Mouse (Mus musculus) midbrain, postnatal 0 days (tissue): ENCODE measurements around the gene Spaca3. TPM values are rescaled to one million over a fixed set of nuclear protein-coding genes. Genes with fewer than 3 reads are reported as not detected.

Experiments
- ATAC-seq: fragments of 200-750 bp; cut with Nextera tagmentation; 2 replicates; pipeline ENCODE4 v1.8.0; 2017; ENCODE audit warnings: moderate number of reproducible peaks, mild to moderate bottlenecking, moderate TSS enrichment, moderate library complexity; ENCODE audit not compliant: low FRiP score
- DNase-seq: peaks from one replicate; pipeline ENCODE4 v3.0.0-alpha.2; 2015; ENCODE audit warnings: low spot score
- H3K27ac ChIP-seq: fragments of 300-500 bp; sonication (generic); 2 replicates; pipeline ENCODE4 v1.5.1; 2014; ENCODE audit warnings: low read depth, mild to moderate bottlenecking, low read length, mixed read lengths
- H3K27me3 ChIP-seq: fragments of 300-500 bp; sonication (generic); 2 replicates; pipeline ENCODE4 v1.6.1; 2014; ENCODE audit warnings: low read length, control low read depth, mixed read lengths; ENCODE audit not compliant: insufficient read depth
- H3K36me3 ChIP-seq: fragments of 300-500 bp; sonication (generic); 2 replicates; pipeline ENCODE4 v1.6.1; 2014; ENCODE audit warnings: low read length, control low read depth, mixed read lengths; ENCODE audit not compliant: insufficient read depth
- H3K4me1 ChIP-seq: fragments of 300-500 bp; sonication (generic); 2 replicates; pipeline ENCODE4 v1.6.1; 2014; ENCODE audit warnings: mild to moderate bottlenecking, control low read depth, antibody characterized with exemption, low read length, mixed read lengths; ENCODE audit not compliant: insufficient read depth
- H3K4me2 ChIP-seq: fragments of 300-500 bp; sonication (generic); 2 replicates; pipeline ENCODE4 v1.6.1; 2014; ENCODE audit warnings: low read depth, mild to moderate bottlenecking, low read length, mixed read lengths; ENCODE audit not compliant: poor library complexity, severe bottlenecking
- H3K4me3 ChIP-seq: fragments of 300-500 bp; sonication (generic); 2 replicates; pipeline ENCODE4 v1.5.1; 2014; ENCODE audit warnings: low read depth, mild to moderate bottlenecking, low read length, moderate library complexity
- H3K9ac ChIP-seq: fragments of 300-500 bp; sonication (generic); replicated peaks from 2 replicates; pipeline ENCODE4 v1.6.1; 2014; ENCODE audit warnings: mild to moderate bottlenecking, low read length, moderate library complexity, mixed read lengths; ENCODE audit not compliant: poor library complexity, severe bottlenecking
- H3K9me3 ChIP-seq: fragments of 300-500 bp; sonication (generic); 2 replicates; pipeline ENCODE4 v1.6.1; 2016; ENCODE audit warnings: low read length, control low read depth
- CTCF ChIP-seq: IDR thresholded peaks from 2 replicates; pipeline ENCODE4 v1.5.1; 2016; ENCODE audit warnings: antibody characterized with exemption, mild to moderate bottlenecking
- WGBS: fragments of 180-500 bp; shearing (Covaris S2); extraction: QIAGEN DNeasy Blood & Tissue Kit; methylation state at CpG from one replicate; pipeline ENCODE4 v1.1.7; 2014; 5-methylcytosine and 5-hydroxymethylcytosine counted together
- polyA plus RNA-seq: library from polyadenylated mRNA; unstranded; fragments of >200 nt; fragmentation: Nextera tagmentation; extraction: Ambion mirVana; gene quantifications from 2 replicates; pipeline ENCODE4 v1.2.1, GENCODE M21; 2015
- total RNA-seq: library from RNA; depleted of rRNA; stranded (reverse); fragments of >200 nt; gene quantifications from 2 replicates; pipeline ENCODE4 v1.2.3, GENCODE M21; 2014

Spaca3 gene
- total and polyA plus RNA-seq, 2 experiments from 2014 or later = not detected

- 86% methylated on average over 7 of the region's 7 CpGs for WGBS
- DNase-seq (no peak), ATAC-seq (no peak)
- TF ChIP-seq CTCF = no peak
- H3K27me3 ChIP-seq = no peaks in the 10 kb centered on the region
- no peak overlapping the region for H3K4me2 ChIP-seq
- H3K36me3 ChIP-seq = peaks cover 9% of the 10 kb centered on the region
- no peak overlapping the region for H3K9ac ChIP-seq
- H3K27ac ChIP-seq = no peak overlapping the region
- H3K4me1 ChIP-seq = no peaks in the 10 kb centered on the region
- H3K9me3 ChIP-seq = no peaks in the 10 kb centered on the region
- no peak overlapping the region for H3K4me3 ChIP-seq
Measured at GRCm38 (mm10) chr11:80886365-80886764, 28.2 kb downstream of the Spaca3 start.

GRCm38 (mm10) chr11:80887021-80887420, 28.9 kb downstream of the Spaca3 start:
- no peaks in the 10 kb centered on the region for H3K9me3 ChIP-seq
- WGBS = 54% methylated on average over 3 of the region's 3 CpGs
- no peak overlapping the region for H3K4me3 ChIP-seq
- TF ChIP-seq CTCF = no peak
- ATAC-seq (no peak), DNase-seq (no peak)
- H3K27ac ChIP-seq = no peak overlapping the region
- H3K27me3 ChIP-seq = no peaks in the 10 kb centered on the region
- no peak overlapping the region for H3K9ac ChIP-seq
- no peaks in the 10 kb centered on the region for H3K4me1 ChIP-seq
- H3K4me2 ChIP-seq = no peak overlapping the region
- peaks cover 9% of the 10 kb centered on the region for H3K36me3 ChIP-seq

GRCm38 (mm10) chr11:80889336-80890063, 31.3 kb downstream of the Spaca3 start:
- no peak overlapping the region for H3K4me3 ChIP-seq
- ATAC-seq (no peak), DNase-seq (no peak)
- WGBS = 15% methylated on average over 7 of the region's 7 CpGs
- no peaks in the 10 kb centered on the region for H3K27me3 ChIP-seq
- H3K4me2 ChIP-seq = no peak overlapping the region
- H3K9me3 ChIP-seq = no peaks in the 10 kb centered on the region
- no peak overlapping the region for H3K27ac ChIP-seq
- no peaks in the 10 kb centered on the region for H3K36me3 ChIP-seq
- TF ChIP-seq CTCF = no peak
- H3K4me1 ChIP-seq = no peaks in the 10 kb centered on the region
- no peak overlapping the region for H3K9ac ChIP-seq

GRCm38 (mm10) chr11:80895853-80896252, 37.7 kb downstream of the Spaca3 start:
- H3K27ac ChIP-seq = no peak overlapping the region
- ATAC-seq (no peak), DNase-seq (no peak)
- no peaks in the 10 kb centered on the region for H3K4me1 ChIP-seq
- H3K9ac ChIP-seq = no peak overlapping the region
- TF ChIP-seq CTCF = no peak
- no peak overlapping the region for H3K4me2 ChIP-seq
- H3K36me3 ChIP-seq = no peaks in the 10 kb centered on the region
- H3K4me3 ChIP-seq = no peak overlapping the region
- 90% methylated on average over 3 of the region's 3 CpGs for WGBS
- H3K27me3 ChIP-seq = no peaks in the 10 kb centered on the region
- H3K9me3 ChIP-seq = no peaks in the 10 kb centered on the region

GRCm38 (mm10) chr11:80900555-80900954, 42.4 kb downstream of the Spaca3 start:
- Histone ChIP-seq H3K9ac (no peak overlapping the region), H3K9me3 (no peaks in the 10 kb centered on the region), H3K4me2 (no peak overlapping the region), H3K36me3 (no peaks in the 10 kb centered on the region), H3K27ac (no peak overlapping the region), H3K4me3 (no peak overlapping the region), H3K27me3 (no peaks in the 10 kb centered on the region), H3K4me1 (no peaks in the 10 kb centered on the region)
- ATAC-seq (no peak), DNase-seq (no peak)
- 85% methylated on average over 4 of the region's 4 CpGs for WGBS
- no peak for TF ChIP-seq CTCF

- no peak for TF ChIP-seq CTCF
- ATAC-seq = no peak
- H3K4me3 ChIP-seq = no peak overlapping the region
- H3K4me1 ChIP-seq = no peaks in the 10 kb centered on the region
- DNase-seq = no peak
- H3K27me3 ChIP-seq = no peaks in the 10 kb centered on the region
- WGBS = 65% methylated on average over 7 of the region's 7 CpGs
- H3K27ac ChIP-seq = no peak overlapping the region
- no peak overlapping the region for H3K9ac ChIP-seq
- H3K9me3 ChIP-seq = no peaks in the 10 kb centered on the region
- H3K4me2 ChIP-seq = no peak overlapping the region
- no peaks in the 10 kb centered on the region for H3K36me3 ChIP-seq
Measured at GRCm38 (mm10) chr11:80902664-80903063, 44.5 kb downstream of the Spaca3 start.
